Mouse (Mus musculus): Measurements from ENCODE around the gene Plk1. TPM values are rescaled to one million over a fixed set of nuclear protein-coding genes. Genes with fewer than 3 reads are reported as not detected.

Gene Plk1
- polyA plus RNA-seq, 1 experiment from 2014 or later, result 92.9 TPM

DNA sequence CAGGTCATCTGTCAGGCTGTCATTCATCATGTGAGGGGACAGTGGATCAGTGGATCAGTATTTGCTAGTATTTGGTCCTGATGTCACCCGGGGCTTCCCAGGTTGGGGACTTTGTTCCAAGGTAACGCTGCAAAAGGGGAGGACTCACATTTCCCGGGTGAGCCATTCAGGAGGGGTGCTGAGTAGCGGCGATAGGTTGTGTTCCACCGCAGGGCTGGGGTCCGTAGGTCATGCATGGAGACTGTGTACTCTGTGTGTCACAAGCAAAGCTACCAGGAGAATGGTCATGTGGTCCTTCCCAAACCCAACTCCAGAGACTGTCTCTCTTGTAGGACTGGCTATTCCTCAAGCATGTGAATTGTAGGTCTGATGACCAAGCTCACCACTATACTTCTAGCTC, 21.5 kb downstream of the Plk1 start:
- 58% methylated on average over 7 of the region's 7 CpGs for WGBS (ENCODE audit: insufficient replicate concordance)
- Histone ChIP-seq H3K9me3 (replicated peaks; ENCODE audit: control insufficient read depth, low read length) (no peaks in the 10 kb centered on the region), H3K4me3 (ENCODE audit: low read depth, low read length) (no peak overlapping the region), H3K4me1 (ENCODE audit: control insufficient read depth, low read depth, low read length) (no peaks in the 10 kb centered on the region), H3K27ac (ENCODE audit: low read length) (no peak overlapping the region), H3K9ac (ENCODE audit: low read depth, low read length) (no peak overlapping the region), H3K36me3 (ENCODE audit: control insufficient read depth, insufficient read depth) (no peaks in the 10 kb centered on the region), H3K27me3 (ENCODE audit: control insufficient read depth, insufficient read depth, low read depth, low read length) (no peaks in the 10 kb centered on the region), H3K4me2 (ENCODE audit: low read depth, low read length) (no peak overlapping the region)
- no peak for ATAC-seq (ENCODE audit: low read depth)

DNA sequence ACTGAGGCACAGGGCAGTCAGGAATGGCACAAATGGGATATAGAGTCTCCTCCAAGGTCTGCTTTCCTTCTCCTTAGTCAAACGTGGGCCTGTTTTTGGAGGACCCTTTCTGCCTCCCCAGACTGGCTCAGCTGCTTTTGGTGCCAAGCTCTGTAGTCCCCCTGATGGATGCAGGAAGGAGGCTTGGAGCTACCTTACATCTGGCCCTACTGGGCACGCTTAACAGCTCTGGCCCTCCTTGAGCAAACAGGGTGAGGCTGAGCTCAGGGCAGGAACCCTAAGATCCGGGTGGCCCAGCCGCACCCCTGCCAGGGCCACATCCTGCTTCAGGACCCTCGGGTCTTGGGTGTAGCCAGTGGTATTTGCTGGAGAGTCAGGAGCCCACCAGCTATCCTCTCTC, 25.3 kb downstream of the Plk1 start:
- Histone ChIP-seq H3K4me1 (ENCODE audit: control insufficient read depth, low read depth, low read length) (no peaks in the 10 kb centered on the region), H3K9me3 (replicated peaks; ENCODE audit: control insufficient read depth, low read length) (no peaks in the 10 kb centered on the region), H3K27me3 (ENCODE audit: control insufficient read depth, insufficient read depth, low read depth, low read length) (no peaks in the 10 kb centered on the region), H3K36me3 (ENCODE audit: control insufficient read depth, insufficient read depth) (no peaks in the 10 kb centered on the region), H3K9ac (ENCODE audit: low read depth, low read length) (no peak overlapping the region), H3K4me2 (ENCODE audit: low read depth, low read length) (no peak overlapping the region), H3K27ac (ENCODE audit: low read length) (no peak overlapping the region), H3K4me3 (ENCODE audit: low read depth, low read length) (no peak overlapping the region)
- 48% methylated on average over 5 of the region's 5 CpGs for WGBS (ENCODE audit: insufficient replicate concordance)
- no peak for ATAC-seq (ENCODE audit: low read depth)

DNA sequence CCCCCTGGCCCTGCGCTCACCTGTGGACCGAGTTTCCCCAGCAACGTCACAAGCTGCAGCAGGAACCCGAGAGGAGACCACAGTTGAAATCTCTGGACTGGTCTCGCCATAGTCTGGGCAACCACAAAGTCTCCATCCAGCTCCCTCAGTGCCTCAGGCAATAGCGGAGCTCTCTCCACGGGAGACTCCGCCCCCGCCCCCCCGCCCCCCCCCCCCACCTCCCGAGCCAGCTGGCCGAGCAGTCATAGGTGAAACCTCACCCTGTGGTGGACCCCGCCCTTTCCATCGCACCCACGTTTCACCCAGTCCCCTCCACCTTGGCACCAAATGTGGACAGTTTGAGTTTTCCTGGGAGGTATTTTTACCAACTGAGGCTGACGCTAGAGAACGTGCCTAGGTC, 26.8 kb downstream of the Plk1 start, which contains the start of gene Ern2:
Gene Ern2 (minus strand): TSS at position 165 of the 400 bp plus-strand sequence.
- WGBS (ENCODE audit: insufficient replicate concordance), result 22% methylated on average over 13 of the region's 17 CpGs
- no peak within 1 kb of the TSS for H3K4me2 ChIP-seq (ENCODE audit: low read depth, low read length)
- H3K4me1 ChIP-seq (ENCODE audit: control insufficient read depth, low read depth, low read length), result no peaks in the 10 kb centered on the region
- no peaks in the 10 kb centered on the region for H3K9me3 ChIP-seq (replicated peaks; ENCODE audit: control insufficient read depth, low read length)
- no peaks in the 10 kb centered on the region for H3K36me3 ChIP-seq (ENCODE audit: control insufficient read depth, insufficient read depth)
- H3K4me3 ChIP-seq (ENCODE audit: low read depth, low read length), result no peak within 1 kb of the TSS
- no peak within 1 kb of the TSS for H3K9ac ChIP-seq (ENCODE audit: low read depth, low read length)
- no peak for ATAC-seq (ENCODE audit: low read depth)
- H3K27ac ChIP-seq (ENCODE audit: low read length), result no peak within 1 kb of the TSS
- H3K27me3 ChIP-seq (ENCODE audit: control insufficient read depth, insufficient read depth, low read depth, low read length), result no peaks in the 10 kb centered on the region

DNA sequence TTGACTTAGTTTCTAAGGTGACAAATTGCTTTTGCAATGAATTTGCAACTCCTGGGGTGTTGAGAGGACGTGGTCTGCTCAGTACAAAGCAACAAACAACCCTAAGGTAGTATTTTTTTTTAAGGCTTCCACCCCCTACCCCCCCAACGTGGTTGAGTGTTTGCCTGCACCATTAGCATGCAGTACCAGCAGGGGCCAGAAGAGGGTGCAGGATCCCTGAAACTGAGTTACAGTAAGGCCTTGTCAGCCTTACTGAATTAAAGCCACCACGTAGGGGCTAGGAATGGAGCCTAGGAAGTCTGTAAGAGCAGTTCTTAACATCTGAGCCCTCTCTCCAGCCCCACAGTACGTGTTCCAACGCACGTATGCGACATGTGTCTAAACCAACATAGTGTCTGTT, 30.2 kb downstream of the Plk1 start:
- no peak overlapping the region for H3K9ac ChIP-seq (ENCODE audit: low read depth, low read length)
- H3K4me1 ChIP-seq (ENCODE audit: control insufficient read depth, low read depth, low read length), result no peaks in the 10 kb centered on the region
- H3K27ac ChIP-seq (ENCODE audit: low read length), result no peak overlapping the region
- no peaks in the 10 kb centered on the region for H3K9me3 ChIP-seq (replicated peaks; ENCODE audit: control insufficient read depth, low read length)
- no peaks in the 10 kb centered on the region for H3K36me3 ChIP-seq (ENCODE audit: control insufficient read depth, insufficient read depth)
- no peaks in the 10 kb centered on the region for H3K27me3 ChIP-seq (ENCODE audit: control insufficient read depth, insufficient read depth, low read depth, low read length)
- no peak overlapping the region for H3K4me2 ChIP-seq (ENCODE audit: low read depth, low read length)
- ATAC-seq (ENCODE audit: low read depth), result no peak
- WGBS (ENCODE audit: insufficient replicate concordance), result 32% methylated on average over 7 of the region's 7 CpGs
- no peak overlapping the region for H3K4me3 ChIP-seq (ENCODE audit: low read depth, low read length)

DNA sequence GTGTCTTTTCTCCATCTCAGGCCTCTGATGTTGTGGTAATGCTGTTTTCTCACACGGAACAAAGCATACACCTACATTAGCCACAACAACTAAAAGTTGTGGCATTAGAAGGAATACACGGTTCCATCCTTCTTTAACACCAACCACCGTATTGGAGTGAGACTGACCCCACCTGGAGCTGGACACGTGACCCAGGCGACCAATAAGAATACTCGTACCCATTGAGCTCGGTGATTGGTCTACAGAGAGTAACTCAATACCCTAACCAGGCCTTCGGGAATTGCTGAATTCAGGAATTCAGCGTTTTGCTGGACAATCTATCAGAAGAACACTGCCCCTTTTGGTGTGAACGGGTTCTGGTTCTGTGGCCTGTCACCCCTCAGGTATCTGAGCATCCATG, 31.9 kb downstream of the Plk1 start:
- no peak overlapping the region for H3K4me2 ChIP-seq (ENCODE audit: low read depth, low read length)
- no peak overlapping the region for H3K27ac ChIP-seq (ENCODE audit: low read length)
- 57% methylated on average over 10 of the region's 10 CpGs for WGBS (ENCODE audit: insufficient replicate concordance)
- H3K4me3 ChIP-seq (ENCODE audit: low read depth, low read length), result no peak overlapping the region
- no peaks in the 10 kb centered on the region for H3K36me3 ChIP-seq (ENCODE audit: control insufficient read depth, insufficient read depth)
- no peak overlapping the region for H3K9ac ChIP-seq (ENCODE audit: low read depth, low read length)
- H3K4me1 ChIP-seq (ENCODE audit: control insufficient read depth, low read depth, low read length), result no peaks in the 10 kb centered on the region
- no peak for ATAC-seq (ENCODE audit: low read depth)
- no peaks in the 10 kb centered on the region for H3K9me3 ChIP-seq (replicated peaks; ENCODE audit: control insufficient read depth, low read length)
- H3K27me3 ChIP-seq (ENCODE audit: control insufficient read depth, insufficient read depth, low read depth, low read length), result no peaks in the 10 kb centered on the region

DNA sequence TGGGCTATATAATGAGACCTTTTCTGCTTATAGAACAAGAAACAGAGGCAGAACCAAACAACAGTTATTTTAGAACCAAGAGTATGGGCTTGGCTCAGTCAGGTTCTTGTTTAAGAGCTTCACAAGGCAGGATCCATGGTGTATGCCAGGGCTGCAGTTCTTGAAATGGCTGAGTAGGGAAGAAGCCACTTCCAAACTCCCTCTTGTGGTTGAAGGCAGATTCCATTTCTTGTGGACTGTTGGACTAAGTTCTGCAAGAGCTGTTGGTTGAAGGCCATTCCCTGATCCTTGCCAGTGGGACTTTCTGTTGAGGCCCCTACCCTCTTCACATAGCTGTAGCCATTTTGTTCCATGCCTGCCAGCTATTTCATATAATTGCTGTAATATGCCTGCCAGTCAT, 34.7 kb downstream of the Plk1 start:
- no peaks in the 10 kb centered on the region for H3K9me3 ChIP-seq (replicated peaks; ENCODE audit: control insufficient read depth, low read length)
- no peaks in the 10 kb centered on the region for H3K27me3 ChIP-seq (ENCODE audit: control insufficient read depth, insufficient read depth, low read depth, low read length)
- H3K9ac ChIP-seq (ENCODE audit: low read depth, low read length), result no peak overlapping the region
- H3K36me3 ChIP-seq (ENCODE audit: control insufficient read depth, insufficient read depth), result no peaks in the 10 kb centered on the region
- no peak for ATAC-seq (ENCODE audit: low read depth)
- H3K27ac ChIP-seq (ENCODE audit: low read length), result no peak overlapping the region
- H3K4me1 ChIP-seq (ENCODE audit: control insufficient read depth, low read depth, low read length), result no peaks in the 10 kb centered on the region
- H3K4me3 ChIP-seq (ENCODE audit: low read depth, low read length), result no peak overlapping the region
- no peak overlapping the region for H3K4me2 ChIP-seq (ENCODE audit: low read depth, low read length)

DNA sequence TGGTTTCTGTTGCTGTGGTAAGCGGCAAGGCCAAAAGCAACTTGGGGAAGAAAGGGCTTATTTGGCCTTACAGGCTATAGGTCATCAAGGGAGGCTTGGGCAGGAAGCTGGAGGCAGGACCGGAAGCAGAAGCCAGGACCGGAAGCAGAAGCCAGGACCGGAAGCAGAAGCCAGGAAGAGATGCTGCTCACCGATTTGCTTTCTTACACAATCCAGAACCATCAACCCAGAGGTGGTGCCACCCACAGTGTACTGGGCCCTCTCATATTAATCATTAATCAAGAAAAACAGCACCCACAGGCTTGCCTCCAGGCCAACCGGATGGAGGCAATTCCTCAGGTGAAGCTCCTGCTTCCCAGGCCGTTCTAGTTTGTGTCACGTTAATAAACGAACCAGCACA, 37.5 kb downstream of the Plk1 start:
- Histone ChIP-seq H3K4me1 (ENCODE audit: control insufficient read depth, low read depth, low read length) (no peaks in the 10 kb centered on the region), H3K27ac (ENCODE audit: low read length) (no peak overlapping the region), H3K9me3 (replicated peaks; ENCODE audit: control insufficient read depth, low read length) (no peaks in the 10 kb centered on the region), H3K27me3 (ENCODE audit: control insufficient read depth, insufficient read depth, low read depth, low read length) (no peaks in the 10 kb centered on the region), H3K9ac (ENCODE audit: low read depth, low read length) (no peak overlapping the region), H3K4me2 (ENCODE audit: low read depth, low read length) (no peak overlapping the region), H3K4me3 (ENCODE audit: low read depth, low read length) (no peak overlapping the region), H3K36me3 (ENCODE audit: control insufficient read depth, insufficient read depth) (no peaks in the 10 kb centered on the region)
- WGBS (ENCODE audit: insufficient replicate concordance), result 56% methylated on average over 9 of the region's 9 CpGs
- ATAC-seq (ENCODE audit: low read depth), result 0 out of 2 replicates have a peak, but pooled peaks have one; percentile 37

DNA sequence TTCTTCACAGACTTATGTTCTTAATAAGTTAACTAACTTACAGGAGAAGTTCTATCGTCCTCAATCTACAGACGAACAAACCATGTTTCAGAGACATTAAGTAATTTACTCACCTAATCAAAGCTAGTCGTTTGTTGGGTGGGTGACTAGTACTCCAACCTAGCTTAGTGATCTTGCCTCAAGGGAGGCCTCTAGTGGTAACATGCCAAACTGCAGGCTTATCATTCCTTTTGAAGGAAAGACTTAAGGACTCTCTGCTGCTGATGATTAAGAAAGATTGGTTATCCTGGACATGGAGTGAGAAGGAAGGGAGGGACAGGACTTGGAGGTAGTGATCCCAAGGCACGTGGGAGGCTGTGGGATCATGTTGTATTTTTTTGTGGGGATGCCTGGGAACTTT, 38.1 kb downstream of the Plk1 start:
- no peak overlapping the region for H3K9ac ChIP-seq (ENCODE audit: low read depth, low read length)
- no peaks in the 10 kb centered on the region for H3K36me3 ChIP-seq (ENCODE audit: control insufficient read depth, insufficient read depth)
- no peaks in the 10 kb centered on the region for H3K9me3 ChIP-seq (replicated peaks; ENCODE audit: control insufficient read depth, low read length)
- no peaks in the 10 kb centered on the region for H3K27me3 ChIP-seq (ENCODE audit: control insufficient read depth, insufficient read depth, low read depth, low read length)
- WGBS (ENCODE audit: insufficient replicate concordance), result 20% methylated on average over 4 of the region's 4 CpGs
- no peak overlapping the region for H3K27ac ChIP-seq (ENCODE audit: low read length)
- H3K4me3 ChIP-seq (ENCODE audit: low read depth, low read length), result no peak overlapping the region
- no peak for ATAC-seq (ENCODE audit: low read depth)
- H3K4me2 ChIP-seq (ENCODE audit: low read depth, low read length), result no peak overlapping the region
- H3K4me1 ChIP-seq (ENCODE audit: control insufficient read depth, low read depth, low read length), result no peaks in the 10 kb centered on the region

DNA sequence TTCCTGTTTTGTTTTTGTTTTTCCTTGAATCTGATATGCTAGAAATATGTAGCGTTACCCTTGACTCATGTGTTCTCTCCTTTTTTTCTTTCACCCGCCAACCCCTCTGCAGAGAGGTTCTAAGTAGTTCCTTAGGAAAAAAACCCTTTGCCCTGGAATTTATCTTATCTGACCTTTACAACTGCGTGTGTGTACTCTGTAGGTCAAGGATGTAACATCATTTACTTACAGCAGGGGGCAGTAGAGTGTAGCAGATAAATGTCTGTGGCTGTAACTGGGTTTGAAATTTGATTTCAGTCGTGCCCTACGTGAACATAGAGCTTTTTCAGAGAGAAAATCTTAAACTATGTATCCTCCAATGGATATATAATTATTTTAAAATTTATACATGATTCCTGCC, 40.1 kb downstream of the Plk1 start:
- H3K36me3 ChIP-seq (ENCODE audit: control insufficient read depth, insufficient read depth), result no peaks in the 10 kb centered on the region
- ATAC-seq (ENCODE audit: low read depth), result no peak
- no peaks in the 10 kb centered on the region for H3K4me1 ChIP-seq (ENCODE audit: control insufficient read depth, low read depth, low read length)
- H3K27me3 ChIP-seq (ENCODE audit: control insufficient read depth, insufficient read depth, low read depth, low read length), result no peaks in the 10 kb centered on the region
- no peak overlapping the region for H3K9ac ChIP-seq (ENCODE audit: low read depth, low read length)
- no peaks in the 10 kb centered on the region for H3K9me3 ChIP-seq (replicated peaks; ENCODE audit: control insufficient read depth, low read length)
- no peak overlapping the region for H3K27ac ChIP-seq (ENCODE audit: low read length)
- no peak overlapping the region for H3K4me2 ChIP-seq (ENCODE audit: low read depth, low read length)
- 24% methylated on average over 5 of the region's 5 CpGs for WGBS (ENCODE audit: insufficient replicate concordance)
- H3K4me3 ChIP-seq (ENCODE audit: low read depth, low read length), result no peak overlapping the region

DNA sequence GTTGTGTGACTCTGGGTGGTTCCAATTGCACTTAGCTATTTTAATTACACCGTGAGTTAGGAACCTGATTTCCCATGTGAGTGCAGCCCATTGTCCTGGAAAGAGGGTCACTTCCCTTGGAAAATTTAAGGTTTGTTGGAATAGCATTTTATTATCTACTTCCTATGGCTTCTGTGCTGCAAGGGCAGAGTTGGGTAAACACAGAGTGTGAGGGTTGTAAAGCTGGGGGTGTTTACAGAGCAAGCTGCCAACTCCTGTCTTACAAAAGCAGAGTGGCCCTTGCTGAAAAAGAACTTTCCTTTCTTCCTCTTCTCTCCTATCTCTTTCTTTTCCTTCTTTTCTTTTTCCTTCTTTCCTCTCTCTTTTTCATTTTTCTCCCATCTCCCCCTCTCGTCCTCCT, 44.7 kb downstream of the Plk1 start:
- Histone ChIP-seq H3K36me3 (ENCODE audit: control insufficient read depth, insufficient read depth) (no peaks in the 10 kb centered on the region), H3K4me3 (ENCODE audit: low read depth, low read length) (no peak overlapping the region), H3K4me2 (ENCODE audit: low read depth, low read length) (no peak overlapping the region), H3K4me1 (ENCODE audit: control insufficient read depth, low read depth, low read length) (no peaks in the 10 kb centered on the region), H3K9me3 (replicated peaks; ENCODE audit: control insufficient read depth, low read length) (no peaks in the 10 kb centered on the region), H3K27me3 (ENCODE audit: control insufficient read depth, insufficient read depth, low read depth, low read length) (no peaks in the 10 kb centered on the region), H3K27ac (ENCODE audit: low read length) (no peak overlapping the region), H3K9ac (ENCODE audit: low read depth, low read length) (no peak overlapping the region)
- WGBS (ENCODE audit: insufficient replicate concordance), result 19% methylated on average over 2 of the region's 2 CpGs
- peak; percentile 47 for ATAC-seq (ENCODE audit: low read depth)

All from liver, embryonic 16.5 days (tissue).